Comparison of ENCODE assay signal across 27 mouse cellular contexts in the genomic region with DNA sequence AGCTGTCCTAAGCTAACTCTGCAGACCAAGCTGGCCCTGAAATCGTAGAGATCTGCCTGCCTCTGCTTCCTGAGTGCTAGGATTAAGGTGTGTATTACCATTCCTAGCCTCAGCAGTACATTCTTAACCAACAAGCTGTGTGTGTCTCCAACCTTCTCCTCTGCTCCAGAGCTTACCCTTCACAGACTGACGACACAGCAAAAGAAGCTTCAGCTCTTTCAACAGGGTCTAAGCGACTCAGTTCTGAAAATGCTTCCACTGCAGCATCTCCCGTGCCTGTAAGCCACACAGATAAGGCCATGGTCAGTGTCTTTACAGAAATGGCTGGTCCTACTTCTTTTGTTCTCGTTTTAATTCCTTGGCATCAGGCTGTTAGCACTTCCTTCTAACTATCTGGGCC. TPM values are rescaled to one million over a fixed set of nuclear protein-coding genes. Genes with fewer than 3 reads are reported as not detected.
DNase-seq lines count a peak whose midpoint lies in the region; ATAC-seq lines count a peak whose summit lies in the region.
"Had no signal": no experiment of that assay in that cellular context is flagged by ENCODE, and none has a peak within 500 bp of the region (broad histone marks: within the 10 kb centered on the region; RNA-seq: fewer than 3 reads in every experiment).

No protein-coding gene starts in this region.

- H3K4me2 ChIP-seq in heart, embryonic 12.5 days = no peak overlapping the region
- H3K4me2 ChIP-seq: embryonic facial prominence, embryonic 12.5 days; forebrain, embryonic 13.5 days; forebrain, embryonic 15.5 days had no signal

- peaks cover 94% of the 10 kb centered on the region for H3K36me3 ChIP-seq in heart, embryonic 10.5 days
- peaks cover 73% of the 10 kb centered on the region for H3K36me3 ChIP-seq in heart, embryonic 12.5 days

- H3K9ac ChIP-seq in heart, embryonic 12.5 days = no peak overlapping the region
- H3K9ac ChIP-seq: embryonic facial prominence, embryonic 12.5 days; forebrain, embryonic 13.5 days; forebrain, embryonic 15.5 days; forebrain, postnatal 0 days had no signal

- no peak overlapping the region for H3K27ac ChIP-seq in heart, embryonic 10.5 days
- no peak overlapping the region for H3K27ac ChIP-seq in heart, embryonic 12.5 days (ENCODE audit: poor library complexity, severe bottlenecking)
- H3K27ac ChIP-seq: embryonic facial prominence, embryonic 10.5 days; embryonic facial prominence, embryonic 12.5 days; forebrain, embryonic 13.5 days; forebrain, embryonic 15.5 days had no signal

- peak; percentile 53 for DNase-seq in heart, embryonic 10.5 days (ENCODE audit: low spot score)
- no peak for DNase-seq in B cell, adult 2 months
- DNase-seq: adrenal gland, adult 8-10 months; adrenal gland, postnatal 14 days; adrenal gland, postnatal 36 days; cerebellum, adult 11-12 months; cerebellum, adult 2 months; cerebellum, adult 9-10 months; cerebellum, postnatal 10 days; cerebellum, postnatal 25 days; forebrain, postnatal 0 days had no signal

- WGBS in heart, embryonic 10.5 days = 87% methylated on average over 5 of the region's 5 CpGs
- 87% methylated on average over 5 of the region's 5 CpGs for WGBS in heart, embryonic 12.5 days

- no peak for ATAC-seq in heart, embryonic 12.5 days (ENCODE audit: insufficient number of reproducible peaks, low FRiP score)
- peak; percentile 33; the same call in 1 of the 2 replicates for ATAC-seq in granulocyte monocyte progenitor cell, adult 5-6 weeks (replicated peaks; ENCODE audit: poor library complexity, severe bottlenecking)
- 0 out of 2 replicates have a peak, but pooled peaks have one; percentile 20 for ATAC-seq in megakaryocyte progenitor cell, adult 5-6 weeks (replicated peaks; ENCODE audit: poor library complexity)
- ATAC-seq: activated CD4-positive, CD25-positive, alpha-beta regulatory T cell, adult 4 months; CD4-positive, CD25-positive, alpha-beta regulatory T cell, adult 4 months; forebrain, embryonic 13.5 days; forebrain, embryonic 15.5 days; forebrain, postnatal 0 days; Patski had no signal

- H3K4me1 ChIP-seq in heart, embryonic 10.5 days = no peaks in the 10 kb centered on the region
- H3K4me1 ChIP-seq in heart, embryonic 12.5 days (replicated peaks) = no peaks in the 10 kb centered on the region
- H3K4me1 ChIP-seq: embryonic facial prominence, embryonic 10.5 days; embryonic facial prominence, embryonic 12.5 days; forebrain, embryonic 13.5 days; forebrain, embryonic 15.5 days had no signal

- H3K9me3 ChIP-seq in heart, embryonic 10.5 days = no peaks in the 10 kb centered on the region
- no peaks in the 10 kb centered on the region for H3K9me3 ChIP-seq in heart, embryonic 12.5 days (replicated peaks)
- H3K9me3 ChIP-seq: embryonic facial prominence, embryonic 10.5 days; embryonic facial prominence, embryonic 12.5 days; forebrain, embryonic 13.5 days; forebrain, embryonic 15.5 days; G1E had no signal

- H3K4me3 ChIP-seq in heart, embryonic 10.5 days = no peak overlapping the region
- no peak overlapping the region for H3K4me3 ChIP-seq in heart, embryonic 12.5 days
- H3K4me3 ChIP-seq: embryonic facial prominence, embryonic 10.5 days; embryonic facial prominence, embryonic 12.5 days; forebrain, embryonic 13.5 days; forebrain, embryonic 15.5 days had no signal

- H3K27me3 ChIP-seq in heart, embryonic 10.5 days (ENCODE audit: insufficient read depth, poor library complexity, severe bottlenecking) = no peaks in the 10 kb centered on the region
- H3K27me3 ChIP-seq in heart, embryonic 12.5 days (replicated peaks) = no peaks in the 10 kb centered on the region
- H3K27me3 ChIP-seq: CH12.LX; embryonic facial prominence, embryonic 12.5 days; forebrain, embryonic 13.5 days; forebrain, embryonic 15.5 days; Patski had no signal

RNA-seq across cellular contexts. Expression of a gene that starts 15.0 kb away (rescaled TPM):
- 0.09 TPM in 1 of 2 replicates, not detected in the other for polyA plus RNA-seq in heart, embryonic 10.5 days (2016; fragmentation: Nextera tagmentation; extraction: Ambion mirVana)
- polyA plus RNA-seq in heart, embryonic 12.5 days (2016; fragmentation: Nextera tagmentation; extraction: Ambion mirVana) = not detected in 2 replicates
- not detected in 2 replicates for total RNA-seq in granulocyte monocyte progenitor cell, adult 5-6 weeks (2014; fragmentation: Nextera tagmentation)
- not detected in 2 replicates for total RNA-seq in granulocyte monocyte progenitor cell, adult 5-6 weeks (2017)
- not detected in 2 replicates for total RNA-seq in megakaryocyte progenitor cell, adult 5-6 weeks (2015)
- total RNA-seq in megakaryocyte progenitor cell, adult 5-6 weeks (2017) = not detected in 2 replicates
- total RNA-seq: adrenal gland, postnatal 14 days; adrenal gland, postnatal 36 days; CH12.LX; forebrain, postnatal 0 days had no signal
- polyA plus RNA-seq: activated CD4-positive, CD25-positive, alpha-beta regulatory T cell, adult 4 months; CD4-positive, CD25-positive, alpha-beta regulatory T cell, adult 4 months; forebrain, embryonic 11.5 days; forebrain, embryonic 13.5 days; forebrain, embryonic 15.5 days; forebrain, postnatal 0 days; G1E; Patski had no signal

RNA-seq across cellular contexts. Expression of a gene that starts 43.1 kb away (rescaled TPM):
- polyA plus RNA-seq in heart, embryonic 10.5 days (2016; fragmentation: Nextera tagmentation; extraction: Ambion mirVana) = 0.18 and 0.25 TPM in 2 replicates
- polyA plus RNA-seq in heart, embryonic 12.5 days (2016; fragmentation: Nextera tagmentation; extraction: Ambion mirVana) = 0.26 TPM in 1 of 2 replicates, not detected in the other
- total RNA-seq in granulocyte monocyte progenitor cell, adult 5-6 weeks (2014; fragmentation: Nextera tagmentation) = 0.83 TPM in 1 of 2 replicates, not detected in the other
- total RNA-seq in granulocyte monocyte progenitor cell, adult 5-6 weeks (2017) = 0.30 TPM in 1 of 2 replicates, not detected in the other
- 0.29 TPM in 1 of 2 replicates, not detected in the other for total RNA-seq in megakaryocyte progenitor cell, adult 5-6 weeks (2015)
- 0.88 TPM in 1 of 2 replicates, not detected in the other for total RNA-seq in megakaryocyte progenitor cell, adult 5-6 weeks (2017)
- total RNA-seq: adrenal gland, adult 18-20 months; adrenal gland, adult 8-10 months; adrenal gland, postnatal 14 days; adrenal gland, postnatal 36 days; forebrain, postnatal 0 days had no signal
- polyA plus RNA-seq: activated CD4-positive, CD25-positive, alpha-beta regulatory T cell, adult 4 months; CD4-positive, CD25-positive, alpha-beta regulatory T cell, adult 4 months; cerebellum, adult 2 months; cortical plate, adult 2 months; embryonic facial prominence, embryonic 12.5 days; embryonic facial prominence, embryonic 14.5 days; forebrain, embryonic 13.5 days; forebrain, embryonic 15.5 days; forebrain, postnatal 0 days; G1E had no signal

RNA-seq across cellular contexts. Expression of a gene that starts 43.4 kb away (rescaled TPM):
- polyA plus RNA-seq in heart, embryonic 10.5 days (2016; fragmentation: Nextera tagmentation; extraction: Ambion mirVana) = 21.6 and 30.2 TPM in 2 replicates
- polyA plus RNA-seq in heart, embryonic 12.5 days (2016; fragmentation: Nextera tagmentation; extraction: Ambion mirVana) = 22.5 and 23.9 TPM in 2 replicates
- 38.1 and 38.4 TPM in 2 replicates for total RNA-seq in granulocyte monocyte progenitor cell, adult 5-6 weeks (2014; fragmentation: Nextera tagmentation)
- 53.8 and 63.9 TPM in 2 replicates for total RNA-seq in granulocyte monocyte progenitor cell, adult 5-6 weeks (2017)
- total RNA-seq in megakaryocyte progenitor cell, adult 5-6 weeks (2015) = 60.7 and 77.0 TPM in 2 replicates
- total RNA-seq in megakaryocyte progenitor cell, adult 5-6 weeks (2017) = 66.6 and 76.2 TPM in 2 replicates
